Mouse (Mus musculus) small intestine, adult 2 months (tissue): ENCODE data around the gene St5.

ENCODE experiments used
- CTCF ChIP-seq: fragments of 200-500 bp; IDR thresholded peaks from 2 replicates; pipeline ENCODE4 v1.5.1; 2012; ENCODE audit warnings: low read depth, mild to moderate bottlenecking, control low read depth, inconsistent platforms, low read length, moderate library complexity, mixed read lengths; ENCODE audit not compliant: insufficient replicate concordance, insufficient read length; ENCODE audit errors: extremely low read depth
- POLR2A ChIP-seq: fragments of 200-500 bp; IDR thresholded peaks from 2 replicates; pipeline ENCODE4 v1.6.1; 2012; ENCODE audit warnings: low read depth, mild to moderate bottlenecking, control low read depth, inconsistent platforms, low read length, moderate library complexity

DNA sequence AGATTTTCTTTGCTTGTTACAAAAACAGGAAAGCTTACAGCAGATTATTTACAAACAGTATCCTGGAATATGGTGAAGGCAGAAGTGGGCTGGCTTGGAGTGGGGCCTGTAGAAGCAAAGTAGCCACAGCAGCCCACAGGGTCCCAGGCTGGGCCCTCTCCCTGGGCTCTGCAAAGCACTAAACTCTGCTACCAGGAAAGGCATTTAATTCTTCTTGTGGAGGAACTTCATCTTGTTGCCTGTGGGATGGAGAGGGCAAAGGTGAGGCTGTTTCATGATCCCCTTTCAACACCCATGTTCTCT is 179.0 kb downstream of the St5 start:
- TF ChIP-seq CTCF (no peak), POLR2A (no peak)
